In genomic region chr12:29629875-29630538, GRCm38 (mm10) we compare ENCODE assay signal across 8 mouse cellular contexts.
A peak's percentile ranks its signal among the peaks of the same experiment; 100 is the strongest.
DNase-seq lines count a peak whose midpoint lies in the region; ATAC-seq and TF ChIP-seq lines count a peak whose summit lies in the region.
"Had no signal": no experiment of that assay in that cellular context is flagged by ENCODE, and none has a peak within 500 bp of the region (broad histone marks: within the 10 kb centered on the region; RNA-seq: fewer than 3 reads in every experiment).

No protein-coding gene starts in this region.

- no peaks in the 10 kb centered on the region for H3K9me3 ChIP-seq in forebrain, embryonic 11.5 days (ENCODE audit: control insufficient read depth, low read length)
- no peaks in the 10 kb centered on the region for H3K9me3 ChIP-seq in hindbrain, embryonic 13.5 days
- no peaks in the 10 kb centered on the region for H3K9me3 ChIP-seq in neural tube, embryonic 13.5 days
- no peaks in the 10 kb centered on the region for H3K9me3 ChIP-seq in lung, postnatal 0 days (ENCODE audit: low read length)

- ATAC-seq in forebrain, embryonic 11.5 days (replicated peaks; ENCODE audit: low FRiP score): peak; percentile 56
- peak; percentile 60 for ATAC-seq in hindbrain, embryonic 13.5 days (ENCODE audit: low FRiP score)
- peak; percentile 70 for ATAC-seq in neural tube, embryonic 13.5 days (ENCODE audit: low read depth)
- ATAC-seq in lung, postnatal 0 days: no peak
- ATAC-seq: inflammation-experienced regulatory T-cells, adult 6 months had no signal

- H3K36me3 ChIP-seq in forebrain, embryonic 11.5 days (ENCODE audit: control insufficient read depth, insufficient read depth, low read length): no peaks in the 10 kb centered on the region
- H3K36me3 ChIP-seq in hindbrain, embryonic 13.5 days: no peaks in the 10 kb centered on the region
- H3K36me3 ChIP-seq in neural tube, embryonic 13.5 days: no peaks in the 10 kb centered on the region
- no peaks in the 10 kb centered on the region for H3K36me3 ChIP-seq in lung, postnatal 0 days (ENCODE audit: insufficient read depth, low read length)

- peak overlapping the region; percentile 27; the same call in 1 of the 2 replicates for H3K9ac ChIP-seq in forebrain, embryonic 11.5 days (ENCODE audit: low read length)
- H3K9ac ChIP-seq in hindbrain, embryonic 13.5 days: peak overlapping the region; percentile 10; the same call in 1 of the 2 replicates
- H3K9ac ChIP-seq in neural tube, embryonic 13.5 days: peak overlapping the region; percentile 41
- no peak overlapping the region for H3K9ac ChIP-seq in lung, postnatal 0 days (replicated peaks; ENCODE audit: low read depth)

- H3K27me3 ChIP-seq in forebrain, embryonic 11.5 days (ENCODE audit: control insufficient read depth, insufficient read depth, low read length): no peaks in the 10 kb centered on the region
- no peaks in the 10 kb centered on the region for H3K27me3 ChIP-seq in hindbrain, embryonic 13.5 days
- H3K27me3 ChIP-seq in neural tube, embryonic 13.5 days: no peaks in the 10 kb centered on the region
- H3K27me3 ChIP-seq in lung, postnatal 0 days (replicated peaks; ENCODE audit: insufficient read depth, low read length): no peaks in the 10 kb centered on the region

- no peak for TF ChIP-seq CTCF in lung, postnatal 0 days (IDR thresholded peaks at IDR 0.05)

- peak; percentile 46 for DNase-seq in left cerebral cortex, adult 11 months (ENCODE audit: low spot score)
- DNase-seq in left cerebral cortex, adult 18-20 months (ENCODE audit: low spot score in 2 of 2): no peak
- DNase-seq in forebrain, embryonic 11.5 days (ENCODE audit: low spot score): no peak
- no peak for DNase-seq in lung, postnatal 0 days (ENCODE audit: low spot score)
- DNase-seq in urinary bladder, adult 2 months (ENCODE audit: low spot score): no peak

- H3K4me1 ChIP-seq in forebrain, embryonic 11.5 days (replicated peaks; ENCODE audit: control insufficient read depth, insufficient read depth, low read length): peaks cover 8% of the 10 kb centered on the region; the same call in 1 of the 2 replicates
- H3K4me1 ChIP-seq in hindbrain, embryonic 13.5 days (replicated peaks): peaks cover 52% of the 10 kb centered on the region
- H3K4me1 ChIP-seq in neural tube, embryonic 13.5 days (replicated peaks): peaks cover 37% of the 10 kb centered on the region
- no peaks in the 10 kb centered on the region for H3K4me1 ChIP-seq in lung, postnatal 0 days (ENCODE audit: insufficient read depth, low read depth, low read length)

- H3K4me3 ChIP-seq in forebrain, embryonic 11.5 days (ENCODE audit: low read depth, low read length): no peak overlapping the region
- H3K4me3 ChIP-seq in hindbrain, embryonic 13.5 days: no peak overlapping the region
- no peak overlapping the region for H3K4me3 ChIP-seq in neural tube, embryonic 13.5 days
- no peak overlapping the region for H3K4me3 ChIP-seq in lung, postnatal 0 days (ENCODE audit: low read depth, low read length)

- 57% methylated on average over 10 of the region's 10 CpGs for WGBS in forebrain, embryonic 11.5 days
- 32% methylated on average over 10 of the region's 10 CpGs for WGBS in hindbrain, embryonic 13.5 days
- WGBS in neural tube, embryonic 13.5 days: 43% methylated on average over 10 of the region's 10 CpGs
- WGBS in lung, postnatal 0 days: 85% methylated on average over 10 of the region's 10 CpGs

- TF ChIP-seq EP300 in lung, postnatal 0 days (IDR thresholded peaks at IDR 0.05): no peak

- no peak overlapping the region for H3K4me2 ChIP-seq in forebrain, embryonic 11.5 days (ENCODE audit: low read depth, low read length, severe bottlenecking)
- no peak overlapping the region for H3K4me2 ChIP-seq in hindbrain, embryonic 13.5 days
- no peak overlapping the region for H3K4me2 ChIP-seq in neural tube, embryonic 13.5 days
- no peak overlapping the region for H3K4me2 ChIP-seq in lung, postnatal 0 days (replicated peaks; ENCODE audit: low read depth, low read length)

- H3K27ac ChIP-seq in forebrain, embryonic 11.5 days (ENCODE audit: low read depth, low read length): peak overlapping the region; percentile 66
- peak overlapping the region; percentile 91 for H3K27ac ChIP-seq in hindbrain, embryonic 13.5 days
- peak overlapping the region; percentile 88 for H3K27ac ChIP-seq in neural tube, embryonic 13.5 days (replicated peaks)
- no peak overlapping the region for H3K27ac ChIP-seq in lung, postnatal 0 days (ENCODE audit: low read length)
